Mouse (Mus musculus) liver, postnatal 0 days (tissue): ENCODE data around the gene E130309D02Rik.
A peak's percentile ranks its signal among the peaks of the same experiment; 100 is the strongest.

Source experiments
- CTCF ChIP-seq: sonication (generic); IDR thresholded peaks from 2 replicates; pipeline ENCODE4 v1.5.1; 2016; ENCODE audit warnings: antibody characterized with exemption, low read depth
- EP300 ChIP-seq: IDR thresholded peaks from 2 replicates; pipeline ENCODE4 v1.6.1; 2016; ENCODE audit warnings: antibody characterized with exemption, low read depth, mild to moderate bottlenecking

DNA sequence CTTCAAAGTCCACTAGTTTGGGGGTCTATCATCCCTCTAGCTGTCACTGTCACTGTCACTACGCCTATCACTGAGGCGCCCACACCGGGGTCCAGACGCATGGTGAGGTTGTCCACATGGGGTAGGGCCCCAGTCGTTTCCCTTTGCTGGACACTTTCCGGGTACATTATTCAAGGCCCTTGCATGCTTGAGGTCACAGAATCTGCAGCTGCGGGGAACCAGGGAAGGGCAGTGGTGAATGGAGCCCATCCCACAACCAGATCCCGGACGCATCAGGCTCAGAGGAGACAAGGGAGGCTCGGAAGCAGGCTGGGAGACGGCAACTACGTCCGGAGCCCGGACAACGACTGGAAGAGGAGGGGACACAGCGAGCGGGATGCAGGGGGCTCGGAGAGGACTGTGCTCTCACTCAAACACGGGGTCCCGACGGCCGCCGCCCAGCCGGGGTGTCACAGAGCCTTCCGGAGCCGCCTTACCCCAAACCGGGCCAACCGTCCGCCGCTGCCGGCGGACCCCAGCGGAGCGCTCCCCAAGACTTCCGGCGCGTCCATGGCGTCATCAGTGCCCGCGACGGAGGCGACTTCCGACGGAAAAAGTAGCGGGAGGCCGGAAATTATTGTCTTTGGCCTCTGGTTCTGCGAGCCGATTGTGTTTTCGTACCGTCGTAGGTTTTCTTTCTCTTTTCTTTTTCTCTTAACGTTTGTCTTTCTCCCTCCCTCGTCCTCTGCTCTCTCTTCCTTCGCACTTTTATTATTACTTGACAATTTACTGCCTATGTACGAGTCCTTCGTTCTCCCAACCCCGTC, 13.7 kb upstream of the E130309D02Rik start, which contains the start of gene Zdhhc4:
- TF ChIP-seq CTCF: no peak
- TF ChIP-seq EP300: peak; percentile 53; the same call in 1 of the 2 replicates
